Mouse (Mus musculus): ENCODE measurements at regions not wholly inside any gene's neighbourhood (a gene's known extent, or its start where the extent isn't known, plus 50 kb on each side); places are given as distances from the start of the nearest gene placed in this dataset.

DNA sequence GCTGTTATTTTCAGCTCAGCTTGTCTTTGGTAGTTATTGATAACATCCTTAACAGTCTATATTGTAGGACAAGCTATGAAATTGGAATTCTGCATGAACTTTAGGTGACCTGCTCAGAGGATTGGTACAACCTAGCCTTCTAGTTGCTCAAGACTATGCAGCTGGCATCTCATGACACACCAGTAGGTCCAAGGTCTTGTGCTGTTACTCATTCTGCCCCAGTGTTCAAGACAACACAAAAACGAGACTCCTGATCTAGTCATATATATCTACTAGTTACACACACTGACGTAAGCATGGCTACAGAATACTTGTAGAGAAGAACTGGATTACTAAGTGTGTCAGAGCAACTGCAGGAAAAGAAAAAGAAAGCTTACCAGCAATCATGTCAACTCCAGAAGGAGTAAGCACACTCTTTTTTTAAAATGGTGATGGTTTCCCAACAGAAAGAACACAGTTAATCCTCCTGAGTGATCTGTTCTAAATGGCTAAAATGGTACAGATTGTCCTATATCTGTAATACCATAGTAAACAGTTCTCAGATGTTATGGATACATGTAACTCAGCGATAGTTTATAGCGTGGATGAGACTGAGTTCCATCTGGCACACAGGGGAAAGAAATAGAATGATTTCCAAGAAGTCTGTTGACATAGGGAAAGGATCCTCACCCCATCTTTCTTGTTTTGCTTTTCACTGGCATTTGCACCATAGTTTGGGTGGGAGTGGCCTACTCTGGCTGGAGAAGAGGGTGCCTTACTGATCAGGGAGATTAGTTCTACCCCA, 85.4 kb upstream of the Gm11146 start:
- H3K4me3 ChIP-seq, result no peak overlapping the region
- no peaks in the 10 kb centered on the region for H3K36me3 ChIP-seq
- no peak for ATAC-seq (ENCODE audit: low FRiP score)
- H3K27me3 ChIP-seq, result no peaks in the 10 kb centered on the region
- H3K4me1 ChIP-seq (replicated peaks), result peaks cover 20% of the 10 kb centered on the region
- no peak overlapping the region for H3K27ac ChIP-seq
- no peak overlapping the region for H3K9ac ChIP-seq
- WGBS, result 91% methylated on average over 4 of the region's 4 CpGs
- no peak overlapping the region for H3K4me2 ChIP-seq
- no peaks in the 10 kb centered on the region for H3K9me3 ChIP-seq

DNA sequence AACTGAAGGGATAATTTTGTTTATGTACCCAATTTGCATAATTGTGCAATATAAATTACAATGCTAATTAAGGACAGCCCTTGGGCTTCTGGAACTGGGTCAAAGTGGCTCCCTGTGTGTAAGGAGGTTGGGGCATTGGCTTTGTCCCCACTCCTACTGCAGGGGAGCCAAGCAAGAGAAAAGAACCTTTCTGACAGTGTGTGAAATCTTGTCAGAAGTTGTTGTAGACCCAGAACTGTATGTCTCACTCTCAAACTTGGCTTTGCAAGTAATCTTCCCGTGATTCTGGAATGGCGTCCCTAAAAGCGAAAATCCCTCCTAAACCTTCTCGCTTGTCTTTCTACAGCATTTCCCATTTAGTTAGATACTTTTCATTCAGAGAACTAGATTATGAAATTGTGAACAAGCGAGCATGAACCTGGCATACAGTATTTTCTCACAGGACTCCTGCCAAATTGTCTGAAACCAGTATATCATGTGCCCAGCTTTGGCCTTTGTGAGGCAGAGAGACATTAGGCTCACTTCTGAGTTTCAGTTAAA, 83.8 kb upstream of the Gm11146 start:
- Histone ChIP-seq H3K27me3 (no peaks in the 10 kb centered on the region), H3K9me3 (no peaks in the 10 kb centered on the region), H3K4me2 (no peak overlapping the region), H3K27ac (peak overlapping the region; percentile 84), H3K9ac (no peak overlapping the region), H3K4me1 (replicated peaks) (peaks cover 20% of the 10 kb centered on the region), H3K36me3 (no peaks in the 10 kb centered on the region), H3K4me3 (no peak overlapping the region)
- peak; percentile 87 for ATAC-seq (ENCODE audit: low FRiP score)
- 74% methylated on average over 5 of the region's 5 CpGs for WGBS

DNA sequence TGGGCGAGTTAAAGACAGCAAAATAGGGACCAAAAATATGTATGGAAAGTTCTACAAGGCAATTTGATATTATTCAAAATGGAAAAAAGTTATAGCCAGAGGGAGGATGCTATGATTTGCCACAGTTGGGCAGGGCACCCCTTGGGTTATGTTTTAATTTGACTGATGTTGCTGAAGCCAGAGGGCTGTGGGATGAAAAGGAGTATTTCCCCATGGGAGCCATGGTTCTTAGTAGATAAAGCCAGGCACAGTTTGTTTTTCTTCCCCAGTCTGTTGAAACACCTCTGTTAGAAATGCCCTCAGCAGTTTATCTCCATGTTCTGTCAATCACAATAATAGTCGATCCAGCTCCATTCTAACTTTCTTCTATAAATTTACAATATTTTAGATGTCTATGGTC, 82.6 kb upstream of the Gm11146 start:
- WGBS, result 71% methylated on average over 2 of the region's 2 CpGs
- H3K27me3 ChIP-seq, result no peaks in the 10 kb centered on the region
- H3K9me3 ChIP-seq, result no peaks in the 10 kb centered on the region
- H3K4me3 ChIP-seq, result no peak overlapping the region
- no peaks in the 10 kb centered on the region for H3K36me3 ChIP-seq
- H3K4me1 ChIP-seq (replicated peaks), result peaks cover 20% of the 10 kb centered on the region
- H3K9ac ChIP-seq, result no peak overlapping the region
- H3K4me2 ChIP-seq, result no peak overlapping the region
- peak overlapping the region; percentile 84 for H3K27ac ChIP-seq
- no peak for ATAC-seq (ENCODE audit: low FRiP score)

DNA sequence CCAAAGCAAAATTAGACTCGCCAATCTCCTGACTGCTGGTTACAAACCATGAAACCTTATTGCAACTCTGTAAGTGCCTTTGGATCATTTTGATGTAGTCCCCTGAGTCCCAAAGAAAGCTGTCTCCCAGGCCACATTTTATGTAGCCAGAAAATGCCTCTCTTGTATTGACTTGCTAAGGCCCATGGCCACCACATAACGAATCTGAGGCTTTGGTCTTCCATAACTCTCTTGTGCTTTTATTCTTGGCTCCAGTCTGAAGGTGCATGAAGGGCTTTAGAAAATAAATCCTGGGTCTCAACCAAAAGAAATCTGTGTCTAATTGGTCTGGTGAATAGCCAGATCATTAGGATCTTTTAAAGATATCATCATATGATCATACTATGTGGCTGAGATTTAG, 77.3 kb upstream of the Gm11146 start:
- no peak overlapping the region for H3K9ac ChIP-seq
- H3K27ac ChIP-seq, result peak overlapping the region; percentile 66
- no peak overlapping the region for H3K4me2 ChIP-seq
- no peaks in the 10 kb centered on the region for H3K9me3 ChIP-seq
- ATAC-seq (ENCODE audit: low FRiP score), result no peak
- H3K27me3 ChIP-seq, result no peaks in the 10 kb centered on the region
- 52% methylated on average over 2 of the region's 2 CpGs for WGBS
- no peaks in the 10 kb centered on the region for H3K36me3 ChIP-seq
- peaks cover 12% of the 10 kb centered on the region for H3K4me1 ChIP-seq (replicated peaks)
- H3K4me3 ChIP-seq, result no peak overlapping the region

DNA sequence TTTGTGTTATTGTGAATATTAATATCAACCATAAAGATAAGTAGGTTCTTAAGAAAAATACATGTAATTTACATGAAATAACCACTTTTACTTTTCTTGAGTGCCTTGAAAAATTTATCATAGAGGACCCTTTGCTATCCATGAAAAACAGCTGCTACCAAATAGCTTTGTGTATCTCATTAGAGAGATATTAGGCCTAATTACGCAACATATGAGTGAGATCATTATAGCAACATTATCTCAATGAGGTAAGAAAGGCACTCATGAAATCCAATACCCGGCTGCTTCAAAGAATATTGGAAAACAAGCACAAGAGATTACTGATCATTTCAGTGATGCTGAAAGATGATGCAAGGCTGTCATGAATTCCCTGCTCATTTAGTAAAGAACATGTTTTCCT, 74.9 kb upstream of the Gm11146 start:
- 0 out of 2 replicates have a peak, but pooled peaks have one; percentile 36 for ATAC-seq (ENCODE audit: low FRiP score)
- no peaks in the 10 kb centered on the region for H3K9me3 ChIP-seq
- no peak overlapping the region for H3K4me2 ChIP-seq
- no peak overlapping the region for H3K9ac ChIP-seq
- no peaks in the 10 kb centered on the region for H3K36me3 ChIP-seq
- peak overlapping the region; percentile 65 for H3K27ac ChIP-seq
- no peaks in the 10 kb centered on the region for H3K27me3 ChIP-seq
- peaks cover 11% of the 10 kb centered on the region for H3K4me1 ChIP-seq (replicated peaks)
- WGBS, result 50% methylated on average over 2 of the region's 2 CpGs
- H3K4me3 ChIP-seq, result no peak overlapping the region

DNA sequence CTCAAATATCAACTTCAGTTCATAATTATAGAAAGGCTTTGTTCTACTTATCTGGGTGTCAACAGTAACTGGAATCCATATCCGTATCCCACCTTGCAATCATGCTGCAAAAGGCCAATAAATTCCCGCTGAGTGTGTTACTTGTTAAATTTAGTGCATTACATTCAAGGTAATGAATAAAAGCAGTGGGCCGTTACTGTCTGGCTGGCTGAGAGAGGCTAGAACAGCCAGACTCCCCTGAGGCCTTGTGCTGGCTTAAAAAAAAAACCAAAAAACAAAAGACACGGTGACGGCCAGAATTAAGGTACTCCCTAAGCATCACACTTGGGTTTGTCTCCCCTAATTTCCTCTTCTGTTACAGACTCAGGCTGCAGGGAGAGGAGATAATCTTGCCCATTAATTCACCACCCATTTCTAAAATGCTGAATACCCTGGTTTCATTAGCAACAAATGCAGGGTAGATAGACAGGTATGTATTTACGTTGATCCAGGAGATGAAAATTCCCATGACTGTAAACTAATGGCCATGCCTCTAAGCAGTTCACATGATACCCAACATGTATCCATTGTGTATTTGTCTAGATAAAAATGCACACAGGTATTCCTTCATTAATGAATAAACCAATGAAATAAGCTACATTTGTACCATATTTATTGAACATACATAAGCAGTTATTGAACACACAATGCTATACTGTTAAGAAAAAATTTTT, 74.1 kb upstream of the Gm11146 start:
- peak; percentile 82 for ATAC-seq (ENCODE audit: low FRiP score)
- no peaks in the 10 kb centered on the region for H3K27me3 ChIP-seq
- no peaks in the 10 kb centered on the region for H3K9me3 ChIP-seq
- WGBS, result 23% methylated on average over 6 of the region's 6 CpGs
- no peak overlapping the region for H3K4me2 ChIP-seq
- H3K9ac ChIP-seq, result no peak overlapping the region
- no peak overlapping the region for H3K4me3 ChIP-seq
- peaks cover 11% of the 10 kb centered on the region for H3K4me1 ChIP-seq (replicated peaks)
- H3K27ac ChIP-seq, result peak overlapping the region; percentile 91
- H3K36me3 ChIP-seq, result no peaks in the 10 kb centered on the region

DNA sequence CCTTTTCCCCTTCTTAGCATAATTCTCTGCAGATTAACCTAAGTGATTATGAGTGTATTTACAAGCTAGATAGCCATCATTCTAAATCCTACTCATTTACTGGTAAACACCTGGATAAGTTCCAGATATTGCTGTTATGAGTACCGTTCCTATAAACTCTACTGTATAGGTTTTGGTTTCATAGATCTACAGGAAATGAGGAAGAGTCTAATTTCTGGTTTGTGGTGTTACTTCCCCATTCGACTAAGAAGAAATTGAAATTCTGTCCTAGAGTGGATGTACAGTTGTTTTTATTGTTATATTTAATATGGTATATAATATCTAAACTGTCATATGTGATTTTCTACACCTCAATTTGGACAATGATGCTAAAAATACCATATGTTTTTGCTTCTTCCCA, 69.4 kb upstream of the Gm11146 start:
- peaks cover 4% of the 10 kb centered on the region; the same call in 1 of the 2 replicates for H3K36me3 ChIP-seq
- H3K4me1 ChIP-seq (replicated peaks), result peaks cover 5% of the 10 kb centered on the region
- no peak overlapping the region for H3K27ac ChIP-seq
- no peak overlapping the region for H3K4me2 ChIP-seq
- no peak overlapping the region for H3K4me3 ChIP-seq
- ATAC-seq (ENCODE audit: low FRiP score), result no peak
- H3K9ac ChIP-seq, result no peak overlapping the region
- H3K9me3 ChIP-seq, result no peaks in the 10 kb centered on the region
- no peaks in the 10 kb centered on the region for H3K27me3 ChIP-seq
- 95% methylated on average over 2 of the region's 2 CpGs for WGBS

DNA sequence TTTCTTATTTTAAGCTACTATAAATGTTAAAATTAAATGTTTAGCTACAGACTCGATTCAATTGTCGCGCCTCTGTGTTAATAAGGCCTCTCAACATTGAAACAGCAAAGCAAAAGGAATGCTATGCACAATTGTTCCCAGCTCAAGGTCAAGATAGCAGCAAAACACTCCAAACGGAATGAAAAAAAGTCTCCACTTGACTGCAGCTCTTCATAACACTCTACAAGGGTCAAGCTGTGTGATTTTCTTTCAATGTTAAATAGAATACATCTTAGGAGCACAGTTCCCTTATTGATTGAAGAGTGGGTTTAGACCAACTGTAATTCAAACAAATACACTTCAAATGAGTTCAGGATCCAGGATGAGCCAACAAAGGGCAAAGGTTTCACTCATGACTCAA, 63.9 kb upstream of the Gm11146 start:
- H3K4me2 ChIP-seq, result no peak overlapping the region
- H3K27ac ChIP-seq, result peak overlapping the region; percentile 50
- H3K36me3 ChIP-seq, result peaks cover 4% of the 10 kb centered on the region; the same call in 1 of the 2 replicates
- H3K27me3 ChIP-seq, result no peaks in the 10 kb centered on the region
- no peak overlapping the region for H3K4me3 ChIP-seq
- H3K9ac ChIP-seq, result no peak overlapping the region
- peaks cover 39% of the 10 kb centered on the region for H3K4me1 ChIP-seq (replicated peaks)
- H3K9me3 ChIP-seq, result no peaks in the 10 kb centered on the region
- no peak for ATAC-seq (ENCODE audit: low FRiP score)
- WGBS, result 84% methylated on average over 4 of the region's 4 CpGs

DNA sequence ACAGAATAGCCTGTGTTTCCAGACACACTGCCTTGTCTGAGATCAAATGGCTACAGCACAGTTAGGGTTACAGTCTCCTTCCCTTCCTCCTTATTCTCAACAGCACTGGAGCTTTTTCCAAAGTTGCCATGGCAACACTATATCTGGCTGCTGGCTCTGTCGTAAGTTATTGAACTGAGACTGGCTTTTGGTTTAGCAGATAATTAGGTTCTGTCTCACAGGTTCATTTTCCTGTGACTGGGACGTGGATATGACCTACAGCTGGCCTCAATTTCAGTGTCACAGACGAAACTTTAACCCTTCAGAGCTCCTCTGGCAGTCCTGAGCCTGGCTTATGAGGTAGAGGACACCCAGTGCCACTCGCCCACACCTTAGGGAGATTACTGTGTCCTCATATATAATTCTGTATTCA, 60.2 kb upstream of the Gm11146 start:
- 12% methylated on average over 4 of the region's 4 CpGs for WGBS
- no peaks in the 10 kb centered on the region for H3K36me3 ChIP-seq
- peak overlapping the region; percentile 18 for H3K4me2 ChIP-seq
- H3K4me3 ChIP-seq, result no peak overlapping the region
- peak overlapping the region; percentile 92 for H3K27ac ChIP-seq
- peaks cover 45% of the 10 kb centered on the region for H3K4me1 ChIP-seq (replicated peaks)
- H3K27me3 ChIP-seq, result no peaks in the 10 kb centered on the region
- no peak overlapping the region for H3K9ac ChIP-seq
- peak; percentile 88 for ATAC-seq (ENCODE audit: low FRiP score)
- H3K9me3 ChIP-seq, result no peaks in the 10 kb centered on the region

DNA sequence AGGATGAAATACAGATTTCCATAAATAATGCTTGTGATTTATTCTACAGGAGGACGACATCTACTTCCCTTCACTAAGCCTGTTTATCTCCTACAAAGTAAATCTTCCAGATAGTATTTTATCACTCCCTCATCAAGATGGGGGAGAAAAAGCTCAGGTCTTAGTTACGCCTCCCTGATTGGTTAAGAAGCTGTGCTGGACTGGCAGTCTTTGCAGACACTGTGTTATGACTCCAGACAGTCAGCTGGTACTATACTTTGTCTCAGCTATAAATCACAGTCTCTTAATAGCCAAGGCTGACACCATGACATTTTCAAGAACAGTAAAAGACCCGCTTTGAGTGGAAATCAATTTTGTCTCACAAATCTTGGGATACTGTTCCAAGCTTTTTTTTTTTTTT, 51.4 kb upstream of the Gm11146 start:
- Histone ChIP-seq H3K4me3 (no peak overlapping the region), H3K9ac (no peak overlapping the region), H3K9me3 (no peaks in the 10 kb centered on the region), H3K27ac (0 out of 2 replicates have a peak overlapping the region, but pooled peaks have one; percentile 19), H3K4me1 (replicated peaks) (peaks cover 20% of the 10 kb centered on the region), H3K4me2 (no peak overlapping the region), H3K36me3 (no peaks in the 10 kb centered on the region), H3K27me3 (no peaks in the 10 kb centered on the region)
- ATAC-seq (ENCODE audit: low FRiP score), result no peak
- 53% methylated on average over 3 of the region's 3 CpGs for WGBS
